Mouse (Mus musculus) layer of hippocampus, adult 9-11 months (tissue): ENCODE data around the gene Gtf3a.

Experiments
- DNase-seq: peaks from one replicate; pipeline ENCODE4 v3.0.0; 2022

The Gtf3a gene

DNA sequence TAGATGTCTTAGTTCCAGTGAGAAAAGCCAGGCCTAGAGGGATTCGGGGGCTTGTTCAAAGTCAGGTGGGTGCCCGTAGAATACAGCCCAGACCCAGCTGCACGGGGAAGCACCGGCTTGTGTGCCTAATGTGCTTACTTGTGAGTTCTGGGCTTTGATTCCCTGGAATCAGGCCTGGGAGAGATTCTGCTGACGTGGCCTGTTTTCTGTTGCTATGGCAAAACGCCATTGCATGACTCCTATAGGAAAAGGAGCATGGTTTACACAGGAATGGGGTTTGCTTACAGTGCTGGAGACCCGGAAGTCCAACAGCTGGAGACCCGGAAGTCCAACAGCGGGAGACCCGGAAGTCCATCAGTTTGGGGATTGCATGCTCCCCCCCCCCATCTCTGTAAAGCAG, 39.1 kb downstream of the Gtf3a start:
- no peak for DNase-seq

DNA sequence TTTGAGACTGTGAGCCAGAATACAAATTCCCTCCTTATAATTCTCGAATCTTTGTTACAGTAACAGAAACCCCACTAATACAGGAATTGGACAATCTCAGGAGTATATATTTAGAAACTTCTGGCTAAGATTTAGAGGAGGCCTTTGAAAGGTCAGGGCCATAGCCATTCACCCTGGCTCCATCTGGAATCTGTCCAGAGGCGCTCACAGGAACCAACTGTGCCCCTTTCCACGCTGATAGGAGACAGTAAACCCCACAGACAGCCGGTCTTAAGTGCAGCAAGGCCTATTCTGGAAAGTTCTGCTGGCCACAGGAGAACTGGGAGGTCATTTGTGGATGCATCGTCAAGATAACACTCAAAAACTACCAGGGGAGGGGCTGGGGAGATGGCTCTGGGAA, 40.6 kb downstream of the Gtf3a start:
- DNase-seq: no peak

GRCm38 (mm10) chr5:146993509-146993908, 45.1 kb downstream of the Gtf3a start:
- DNase-seq: no peak

- no peak for DNase-seq
Measured at GRCm38 (mm10) chr5:146994973-146995372, 46.5 kb downstream of the Gtf3a start.

- no peak for DNase-seq
Measured at GRCm38 (mm10) chr5:146996812-146997211, 48.4 kb downstream of the Gtf3a start.

- DNase-seq: no peak
Measured at GRCm38 (mm10) chr5:146998802-146999201, 50.3 kb downstream of the Gtf3a start.

DNA sequence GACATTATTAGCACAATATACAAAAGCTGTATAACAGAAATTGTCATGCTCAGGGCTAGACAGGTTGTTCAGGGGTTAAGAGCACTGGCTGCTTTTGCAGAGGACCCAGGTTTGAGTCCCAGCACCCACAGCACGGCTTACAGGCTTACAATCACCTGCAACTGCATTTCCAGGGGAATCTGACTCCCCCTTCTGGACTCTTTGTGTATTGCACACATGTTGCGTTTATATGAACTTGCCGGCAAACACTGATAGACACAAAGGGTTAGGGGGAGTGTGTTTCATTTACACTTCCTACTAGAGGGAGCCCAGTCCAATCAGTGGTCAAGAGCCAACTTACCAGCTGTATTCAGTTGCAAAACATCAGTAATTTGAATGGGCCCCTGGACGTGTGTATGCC, 52.9 kb downstream of the Gtf3a start:
- no peak for DNase-seq

- DNase-seq: no peak
Measured at GRCm38 (mm10) chr5:147003303-147003702, 54.8 kb downstream of the Gtf3a start.
